Mouse (Mus musculus) neural tube, embryonic 14.5 days (tissue): ENCODE measurements around the gene Shisa8. TPM values are rescaled to one million over a fixed set of nuclear protein-coding genes. Genes with fewer than 3 reads are reported as not detected.

Experiments
- ATAC-seq: fragments of 200-750 bp; cut with Nextera tagmentation; 2 replicates; pipeline ENCODE4 v1.8.0; 2017; ENCODE audit warnings: low read depth, mild to moderate bottlenecking, moderate TSS enrichment, moderate library complexity
- H3K27ac ChIP-seq: fragments of 300-500 bp; sonication (generic); 2 replicates; pipeline ENCODE4 v1.5.1; 2014; ENCODE audit warnings: low read depth, mild to moderate bottlenecking, control low read depth, low read length, moderate library complexity, mixed read lengths
- H3K27me3 ChIP-seq: fragments of 300-500 bp; sonication (generic); 2 replicates; pipeline ENCODE4 v1.6.1; 2014; ENCODE audit warnings: low read length; ENCODE audit not compliant: control insufficient read depth, insufficient read depth
- H3K36me3 ChIP-seq: fragments of 300-500 bp; sonication (generic); 2 replicates; pipeline ENCODE4 v1.6.1; 2014; ENCODE audit warnings: low read length, mixed read lengths; ENCODE audit not compliant: control insufficient read depth, insufficient read depth
- H3K4me1 ChIP-seq: fragments of 300-500 bp; sonication (generic); 2 replicates; pipeline ENCODE4 v1.6.1; 2014; ENCODE audit warnings: low read length; ENCODE audit not compliant: control insufficient read depth, insufficient read depth
- H3K4me2 ChIP-seq: fragments of 300-500 bp; sonication (generic); 2 replicates; pipeline ENCODE4 v1.6.1; 2014; ENCODE audit warnings: mild to moderate bottlenecking, low read depth, low read length, control low read depth
- H3K4me3 ChIP-seq: fragments of 300-500 bp; sonication (generic); 2 replicates; pipeline ENCODE4 v1.5.1; 2014; ENCODE audit warnings: low read depth, low read length, control low read depth, mixed read lengths
- H3K9ac ChIP-seq: fragments of 300-500 bp; sonication (generic); replicated peaks from 2 replicates; pipeline ENCODE4 v1.6.1; 2014; ENCODE audit warnings: low read depth, mild to moderate bottlenecking, control low read depth, low read length, mixed read lengths
- H3K9me3 ChIP-seq: fragments of 300-500 bp; sonication (generic); 2 replicates; pipeline ENCODE4 v1.6.1; 2016; ENCODE audit warnings: low read length; ENCODE audit not compliant: control insufficient read depth
- WGBS: fragments of 180-500 bp; shearing (Covaris S2); extraction: QIAGEN DNeasy Blood & Tissue Kit; methylation state at CpG from one replicate; pipeline ENCODE4 v1.1.7; 2014; 5-methylcytosine and 5-hydroxymethylcytosine counted together
- polyA plus RNA-seq: library from polyadenylated mRNA; unstranded; fragments of >200 nt; fragmentation: Nextera tagmentation; extraction: Ambion mirVana; gene quantifications from 2 replicates; pipeline ENCODE4 v1.2.1, GENCODE M21; 2014

The Shisa8 gene
- polyA plus RNA-seq, 1 experiment from 2014 or later: 6.9 TPM

DNA sequence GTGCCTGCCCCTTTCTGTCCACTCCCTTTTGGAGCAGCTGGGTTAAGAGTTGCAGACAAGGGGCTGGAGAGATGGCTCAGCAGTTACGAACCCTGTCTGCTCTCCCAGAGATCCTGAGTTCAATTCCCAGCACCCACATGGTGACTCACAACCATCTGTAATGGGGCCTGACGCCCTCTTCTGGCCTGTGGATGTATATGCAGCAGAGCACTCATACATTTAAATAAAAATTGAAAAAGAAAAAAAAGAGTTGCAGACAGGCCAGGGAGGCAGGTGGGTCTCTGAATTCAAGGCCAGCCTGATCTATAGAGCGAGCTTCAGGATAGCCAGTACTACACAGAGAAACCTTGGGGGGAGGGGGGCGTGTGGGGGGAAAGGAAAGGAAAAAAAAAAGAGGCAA lies 25.2 kb downstream of the Shisa8 start:
- ATAC-seq: no peak
- Histone ChIP-seq H3K27ac (no peak overlapping the region), H3K27me3 (no peaks in the 10 kb centered on the region), H3K36me3 (peaks cover 60% of the 10 kb centered on the region), H3K9me3 (no peaks in the 10 kb centered on the region), H3K4me1 (no peaks in the 10 kb centered on the region), H3K4me3 (no peak overlapping the region), H3K4me2 (no peak overlapping the region), H3K9ac (no peak overlapping the region)
- WGBS: 90% methylated on average over 4 of the region's 4 CpGs

DNA sequence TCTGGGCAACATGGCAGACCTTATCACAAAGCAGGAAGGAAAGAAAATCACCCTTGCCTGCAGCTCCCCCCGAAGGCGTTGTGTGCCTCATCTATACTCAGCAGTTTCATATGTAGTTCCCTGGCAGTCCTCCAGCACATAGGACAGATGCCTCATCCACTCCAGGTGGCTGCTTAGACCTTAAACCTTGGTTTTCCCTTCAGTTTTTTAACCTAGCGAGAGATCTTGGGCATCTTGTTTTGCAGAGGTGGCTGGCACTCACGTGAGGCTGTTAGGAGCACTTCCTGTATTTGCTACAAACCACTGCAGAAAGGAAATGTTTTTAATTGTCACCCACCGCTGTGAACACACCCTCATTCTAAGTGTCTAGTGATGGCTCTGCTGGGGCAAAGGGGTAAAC lies 25.7 kb downstream of the Shisa8 start:
- Histone ChIP-seq H3K36me3 (peaks cover 63% of the 10 kb centered on the region), H3K9me3 (peaks cover 3% of the 10 kb centered on the region; the same call in 1 of the 2 replicates), H3K4me3 (no peak overlapping the region), H3K4me2 (no peak overlapping the region), H3K27me3 (no peaks in the 10 kb centered on the region), H3K4me1 (no peaks in the 10 kb centered on the region), H3K9ac (no peak overlapping the region), H3K27ac (no peak overlapping the region)
- 90% methylated on average over 5 of the region's 5 CpGs for WGBS
- no peak for ATAC-seq

DNA sequence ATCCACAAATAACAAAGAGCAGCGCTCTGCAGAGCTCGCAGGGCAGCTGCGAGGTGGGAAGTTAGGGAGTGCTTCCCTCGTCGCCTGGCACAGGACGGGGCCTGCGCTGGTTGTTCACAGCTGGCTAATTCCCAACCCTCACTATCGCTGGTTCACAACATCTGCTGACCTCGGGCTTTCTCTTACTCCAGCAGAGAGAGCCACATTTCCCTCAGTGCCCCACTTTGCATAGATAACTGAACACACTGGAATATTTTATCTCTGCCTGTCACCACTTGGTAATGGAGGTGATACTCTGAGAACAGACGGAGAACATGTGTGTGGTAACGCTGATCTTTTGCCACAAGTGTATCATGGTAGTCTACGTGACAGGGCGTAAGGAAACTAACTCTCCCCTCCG lies 26.5 kb downstream of the Shisa8 start:
- ATAC-seq: no peak

DNA sequence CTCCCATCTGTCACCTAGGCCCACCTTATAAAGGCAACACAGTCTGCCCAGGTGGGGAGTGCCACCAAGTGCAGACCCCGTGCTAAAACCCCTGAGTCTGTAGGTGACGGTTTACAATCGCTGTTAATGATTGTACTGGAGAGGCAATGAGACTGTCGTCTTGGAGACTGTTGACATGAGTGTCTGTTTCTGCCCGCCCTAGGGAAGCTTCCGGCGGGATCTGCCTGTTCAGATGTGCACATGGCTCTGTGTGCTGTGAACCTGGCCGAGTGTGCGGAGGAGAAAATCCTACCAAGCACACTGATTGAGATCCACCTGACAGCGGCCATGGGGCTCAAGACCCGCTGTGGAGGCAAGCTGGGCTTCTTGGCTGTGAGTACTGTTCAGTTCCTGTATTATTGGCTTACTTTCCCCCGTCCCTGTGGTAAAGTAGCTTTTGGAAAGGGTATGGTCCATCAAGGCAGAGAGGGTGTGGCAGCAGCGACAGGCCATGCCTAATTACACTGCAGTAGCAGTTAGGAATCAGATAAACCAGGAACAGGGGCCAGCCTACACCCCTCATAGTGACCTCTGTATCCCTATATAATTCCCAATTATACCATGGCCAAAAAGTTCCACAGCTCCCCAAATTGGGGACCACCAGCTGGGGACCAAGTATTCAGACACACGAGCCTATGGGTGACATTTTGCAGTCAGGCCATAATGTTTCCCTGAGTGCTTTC lies 27.4 kb downstream of the Shisa8 start:
- Histone ChIP-seq H3K9ac (no peak overlapping the region), H3K9me3 (peaks cover 3% of the 10 kb centered on the region; the same call in 1 of the 2 replicates), H3K27ac (no peak overlapping the region), H3K27me3 (no peaks in the 10 kb centered on the region), H3K4me1 (no peaks in the 10 kb centered on the region), H3K36me3 (peaks cover 78% of the 10 kb centered on the region), H3K4me2 (no peak overlapping the region), H3K4me3 (no peak overlapping the region)
- 87% methylated on average over 14 of the region's 14 CpGs for WGBS
- ATAC-seq: no peak

More for the DNA sequence above, 26.5 kb downstream of the Shisa8 start:
- Histone ChIP-seq H3K36me3 (peaks cover 69% of the 10 kb centered on the region), H3K9ac (no peak overlapping the region), H3K4me1 (no peaks in the 10 kb centered on the region), H3K9me3 (peaks cover 3% of the 10 kb centered on the region; the same call in 1 of the 2 replicates), H3K27me3 (no peaks in the 10 kb centered on the region), H3K4me2 (no peak overlapping the region), H3K27ac (no peak overlapping the region), H3K4me3 (no peak overlapping the region)
- WGBS: 83% methylated on average over 14 of the region's 14 CpGs

DNA sequence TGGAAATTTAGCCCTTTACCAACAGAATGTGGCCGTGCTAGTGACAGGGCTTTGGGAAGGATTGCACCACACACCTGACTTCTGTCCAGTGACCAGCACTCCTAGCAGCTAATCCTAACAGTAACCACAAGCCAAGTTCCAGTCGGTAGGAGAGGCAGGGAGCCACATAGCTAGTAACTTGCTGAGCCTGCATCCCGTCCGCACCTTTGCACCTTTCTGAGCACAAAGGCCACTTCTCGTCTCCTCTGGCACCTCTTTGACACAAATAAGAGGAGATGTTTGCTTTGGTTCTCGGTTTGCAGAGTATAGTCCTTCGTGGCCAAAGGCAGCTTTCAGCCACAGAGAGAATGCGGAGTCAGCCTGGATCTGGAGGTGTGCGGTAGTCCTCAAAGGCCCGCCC lies 28.0 kb downstream of the Shisa8 start:
- Histone ChIP-seq H3K27ac (no peak overlapping the region), H3K9ac (no peak overlapping the region), H3K4me1 (no peaks in the 10 kb centered on the region), H3K4me2 (no peak overlapping the region), H3K4me3 (no peak overlapping the region), H3K36me3 (peaks cover 83% of the 10 kb centered on the region), H3K9me3 (peaks cover 3% of the 10 kb centered on the region; the same call in 1 of the 2 replicates), H3K27me3 (no peaks in the 10 kb centered on the region)
- 89% methylated on average over 10 of the region's 10 CpGs for WGBS
- no peak for ATAC-seq

DNA sequence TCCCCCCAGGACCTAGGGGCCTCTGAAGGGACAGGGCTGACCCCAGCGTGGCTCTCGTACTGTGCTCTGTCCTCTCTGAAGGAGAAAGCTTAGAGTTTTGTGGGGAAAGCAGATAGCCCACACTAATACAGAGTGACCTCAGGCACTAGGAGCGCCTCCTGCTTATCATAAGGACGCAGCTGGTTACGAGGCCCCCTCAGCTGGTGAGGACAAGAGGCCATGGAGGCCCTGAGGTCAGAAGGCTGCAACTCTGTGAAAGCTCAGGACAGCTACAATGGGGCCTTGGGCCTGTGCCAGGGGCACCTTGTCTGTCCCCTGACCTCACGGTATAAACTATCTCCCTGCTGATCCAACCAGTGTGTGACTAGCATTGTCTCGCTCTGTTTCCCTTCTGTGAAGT lies 28.4 kb downstream of the Shisa8 start:
- Histone ChIP-seq H3K36me3 (peaks cover 85% of the 10 kb centered on the region), H3K4me1 (no peaks in the 10 kb centered on the region), H3K4me3 (no peak overlapping the region), H3K9me3 (peaks cover 3% of the 10 kb centered on the region; the same call in 1 of the 2 replicates), H3K4me2 (no peak overlapping the region), H3K9ac (no peak overlapping the region), H3K27ac (no peak overlapping the region), H3K27me3 (no peaks in the 10 kb centered on the region)
- 85% methylated on average over 7 of the region's 7 CpGs for WGBS
- no peak for ATAC-seq

DNA sequence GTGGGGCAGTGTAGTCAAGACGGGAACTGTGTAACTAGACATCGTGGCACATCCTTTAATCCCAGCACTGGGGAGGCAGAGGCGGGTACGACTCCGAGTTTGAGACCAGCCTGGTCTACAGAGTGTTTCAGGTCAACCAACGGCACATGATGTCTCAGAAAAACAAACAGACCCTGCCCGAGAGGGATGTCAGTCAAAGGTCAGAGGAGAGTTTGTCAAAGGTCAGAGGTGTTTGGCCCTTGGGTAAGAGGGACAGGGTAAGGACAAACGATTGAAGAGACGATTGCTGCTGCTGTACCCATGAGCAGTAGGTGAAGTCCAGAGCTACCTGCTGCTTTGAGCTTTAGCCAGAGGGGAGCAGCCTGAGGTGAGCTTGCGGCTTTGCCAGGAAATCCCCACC lies 29.0 kb downstream of the Shisa8 start:
- Histone ChIP-seq H3K27me3 (no peaks in the 10 kb centered on the region), H3K4me1 (no peaks in the 10 kb centered on the region), H3K9ac (no peak overlapping the region), H3K4me2 (no peak overlapping the region), H3K27ac (no peak overlapping the region), H3K9me3 (peaks cover 3% of the 10 kb centered on the region; the same call in 1 of the 2 replicates), H3K36me3 (peaks cover 90% of the 10 kb centered on the region), H3K4me3 (no peak overlapping the region)
- ATAC-seq: no peak
- 83% methylated on average over 10 of the region's 10 CpGs for whole genome bisulfite sequencing

DNA sequence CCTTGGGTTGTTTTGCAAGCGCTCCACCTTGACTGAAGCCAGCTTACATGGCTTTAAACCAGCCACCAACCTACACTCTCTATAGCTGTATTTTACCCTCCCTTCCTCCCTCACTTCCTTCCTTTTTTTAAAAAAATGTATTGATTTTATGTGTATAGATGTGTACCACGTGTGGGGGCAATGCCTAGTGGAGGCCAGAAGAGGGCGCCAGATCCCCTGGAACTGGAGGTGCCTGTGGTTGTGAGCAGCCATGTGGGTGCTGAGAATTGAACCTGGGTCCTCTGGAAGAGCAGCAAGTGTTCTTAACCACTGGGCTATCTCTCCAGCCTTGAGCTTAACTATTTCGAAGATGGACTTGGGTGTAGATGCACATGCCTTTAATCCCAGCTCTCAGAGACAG lies 30.3 kb downstream of the Shisa8 start:
- Histone ChIP-seq H3K4me2 (no peak overlapping the region), H3K9me3 (peaks cover 3% of the 10 kb centered on the region; the same call in 1 of the 2 replicates), H3K4me3 (no peak overlapping the region), H3K27me3 (no peaks in the 10 kb centered on the region), H3K4me1 (no peaks in the 10 kb centered on the region), H3K36me3 (peaks cover 94% of the 10 kb centered on the region), H3K9ac (no peak overlapping the region), H3K27ac (no peak overlapping the region)
- no peak for ATAC-seq
- WGBS: 97% methylated on average over 4 of the region's 4 CpGs

DNA sequence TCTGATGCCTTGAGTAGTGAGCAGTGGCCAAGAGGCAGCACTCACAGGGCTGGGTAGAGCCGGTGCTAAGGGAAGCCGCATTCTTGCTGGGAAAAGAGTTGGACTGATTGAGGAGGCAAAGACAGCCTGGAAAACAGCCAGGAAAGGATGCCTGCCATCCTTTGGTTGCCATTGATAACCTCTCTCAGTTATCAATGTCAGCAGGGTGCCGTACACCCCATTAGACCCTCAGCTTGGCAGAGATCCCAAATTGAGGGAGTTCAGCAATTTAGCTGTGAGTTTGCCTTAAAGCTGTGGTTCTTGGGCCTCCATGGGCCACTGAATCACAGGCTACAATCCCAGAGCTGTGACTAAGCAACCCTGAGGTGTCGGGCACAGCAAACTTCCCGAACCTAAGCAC lies 31.5 kb downstream of the Shisa8 start:
- Histone ChIP-seq H3K4me1 (no peaks in the 10 kb centered on the region), H3K36me3 (peaks cover 92% of the 10 kb centered on the region), H3K27ac (no peak overlapping the region), H3K9me3 (peaks cover 3% of the 10 kb centered on the region; the same call in 1 of the 2 replicates), H3K9ac (no peak overlapping the region), H3K27me3 (no peaks in the 10 kb centered on the region), H3K4me2 (no peak overlapping the region), H3K4me3 (no peak overlapping the region)
- 87% methylated on average over 5 of the region's 5 CpGs for WGBS
- no peak for ATAC-seq
